Mouse (Mus musculus) MEL (cell line): ENCODE results near the gene Naa38. TPM values are rescaled to one million over a fixed set of nuclear protein-coding genes. Genes with fewer than 3 reads are reported as not detected.

Source experiments
- DNase-seq: peaks from one replicate; pipeline ENCODE4 v3.0.0; 2011; ENCODE audit warnings: low read depth, low spot score
- H3K27ac ChIP-seq: 2 replicates; pipeline ENCODE4 v1.5.1; 2012; ENCODE audit warnings: low read depth, mild to moderate bottlenecking, control low read depth, low read length, moderate library complexity; ENCODE audit not compliant: control insufficient read depth
- H3K27me3 ChIP-seq, 2 experiments: fragments of 150-350 bp in 1 of 2; sonication (generic) in 1 of 2; 2 replicates each; pipeline ENCODE4 v1.6.1; 2012; ENCODE audit warnings: low read length in 2 of 2, mild to moderate bottlenecking in 2 of 2, improper control_type of control experiment in 1 of 2, moderate library complexity in 1 of 2; ENCODE audit not compliant: insufficient read depth in 2 of 2, control insufficient read depth in 1 of 2
- H3K36me3 ChIP-seq, 2 experiments: 2 replicates each; pipeline ENCODE4 v1.6.1; 2012 to 2014; ENCODE audit warnings: low read length in 2 of 2, improper control_type of control experiment in 1 of 2, inconsistent platforms in 1 of 2, mild to moderate bottlenecking in 1 of 2; ENCODE audit not compliant: insufficient read depth in 2 of 2, control insufficient read depth in 1 of 2
- H3K4me1 ChIP-seq, 2 experiments: fragments of 150-350 bp in 1 of 2; sonication (generic) in 1 of 2; 2 replicates each; pipeline ENCODE4 v1.6.1; 2012; ENCODE audit warnings: low read length in 2 of 2, improper control_type of control experiment in 1 of 2, mild to moderate bottlenecking in 1 of 2; ENCODE audit not compliant: insufficient read depth in 2 of 2, control insufficient read depth in 1 of 2
- H3K4me3 ChIP-seq, 2 experiments: fragments of 150-350 bp in 1 of 2; sonication (generic) in 1 of 2; 2 replicates each; pipeline ENCODE4 v1.5.1; 2012; ENCODE audit warnings: low read depth in 2 of 2, low read length in 2 of 2, mild to moderate bottlenecking in 2 of 2, moderate library complexity in 2 of 2, control low read depth in 1 of 2, improper control_type of control experiment in 1 of 2; ENCODE audit not compliant: control insufficient read depth in 1 of 2, insufficient read depth in 1 of 2
- H3K79me2 ChIP-seq: 2 replicates; pipeline ENCODE4 v1.6.1; 2012; ENCODE audit warnings: mild to moderate bottlenecking, low read length, moderate library complexity; ENCODE audit not compliant: control insufficient read depth, poor library complexity, insufficient read depth
- H3K9ac ChIP-seq: 2 replicates; pipeline ENCODE4 v1.6.1; 2012; ENCODE audit warnings: low read depth, mild to moderate bottlenecking, control low read depth, low read length, moderate library complexity; ENCODE audit not compliant: control insufficient read depth, poor library complexity, severe bottlenecking
- H3K9me3 ChIP-seq: fragments of 150-350 bp; sonication (generic); replicated peaks from 2 replicates; pipeline ENCODE4 v1.6.1; 2012; ENCODE audit warnings: mild to moderate bottlenecking, low read length, improper control_type of control experiment, moderate library complexity; ENCODE audit not compliant: insufficient read depth
- BHLHE40 ChIP-seq: IDR thresholded peaks from 2 replicates; pipeline ENCODE4 v1.6.1; 2012; ENCODE audit warnings: low read depth, mild to moderate bottlenecking, inconsistent platforms, low read length, improper control_type of control experiment, borderline replicate concordance
- E2F4 ChIP-seq: IDR thresholded peaks from 2 replicates; pipeline ENCODE4 v1.6.1; 2011; ENCODE audit warnings: low read depth, low read length, improper control_type of control experiment, borderline replicate concordance
- EP300 ChIP-seq, 2 experiments: IDR thresholded peaks; 2 replicates each; pipeline ENCODE4 v1.6.1; 2011; ENCODE audit warnings: improper control_type of control experiment in 2 of 2, low read length in 2 of 2, low read depth in 1 of 2, mild to moderate bottlenecking in 1 of 2
- GABPA ChIP-seq: IDR thresholded peaks from 2 replicates; pipeline ENCODE4 v1.6.1; 2012; ENCODE audit warnings: low read depth, mild to moderate bottlenecking, inconsistent platforms, low read length, improper control_type of control experiment, moderate library complexity
- GATA1 ChIP-seq: IDR thresholded peaks from 2 replicates; pipeline ENCODE4 v1.6.1; 2011; ENCODE audit warnings: low read depth, low read length, improper control_type of control experiment
- JUND ChIP-seq: IDR thresholded peaks from 2 replicates; pipeline ENCODE4 v1.6.1; 2011; ENCODE audit warnings: low read depth, mild to moderate bottlenecking, improper control_type of control experiment, low read length
- KAT2A ChIP-seq: conservative IDR thresholded peaks from 2 replicates; pipeline ENCODE4 v1.6.1; 2012; ENCODE audit warnings: low read depth, low read length, improper control_type of control experiment, inconsistent platforms
- MAFK ChIP-seq: IDR thresholded peaks from 2 replicates; pipeline ENCODE4 v1.6.1; 2011; ENCODE audit warnings: low read depth, mild to moderate bottlenecking, low read length, improper control_type of control experiment, borderline replicate concordance
- MAZ ChIP-seq: IDR thresholded peaks from 2 replicates; pipeline ENCODE4 v1.6.1; 2012; ENCODE audit warnings: low read depth, mild to moderate bottlenecking, inconsistent platforms, low read length, improper control_type of control experiment
- MEF2A ChIP-seq: IDR thresholded peaks from 2 replicates; pipeline ENCODE4 v1.6.1; 2014; ENCODE audit warnings: low read depth, mild to moderate bottlenecking, inconsistent platforms, low read length, improper control_type of control experiment; ENCODE audit not compliant: poor library complexity, insufficient replicate concordance, severe bottlenecking; ENCODE audit errors: extremely low read depth
- MYB ChIP-seq: IDR thresholded peaks from 2 replicates; pipeline ENCODE4 v1.6.1; 2011; ENCODE audit warnings: mild to moderate bottlenecking, low read depth, low read length, improper control_type of control experiment
- NELFE ChIP-seq: IDR thresholded peaks from 2 replicates; pipeline ENCODE4 v1.6.1; 2011; ENCODE audit warnings: low read depth, low read length, improper control_type of control experiment
- NRF1 ChIP-seq: IDR thresholded peaks from 2 replicates; pipeline ENCODE4 v1.6.1; 2014; ENCODE audit warnings: low read depth, mild to moderate bottlenecking, inconsistent platforms, low read length, improper control_type of control experiment, moderate library complexity; ENCODE audit not compliant: poor library complexity, insufficient read depth, severe bottlenecking
- POLR2A ChIP-seq, 2 experiments: IDR thresholded peaks; 2 replicates each; pipeline ENCODE4 v1.6.1; 2011 to 2012; ENCODE audit warnings: low read length in 2 of 2, mild to moderate bottlenecking in 2 of 2, control low read depth in 1 of 2, improper control_type of control experiment in 1 of 2, low read depth in 1 of 2, moderate library complexity in 1 of 2; ENCODE audit not compliant: control insufficient read depth in 1 of 2, insufficient read depth in 1 of 2, poor library complexity in 1 of 2
- POLR2AphosphoS2 ChIP-seq: IDR thresholded peaks from 2 replicates; pipeline ENCODE4 v1.6.1; 2011; ENCODE audit warnings: low read length, improper control_type of control experiment
- RCOR1 ChIP-seq: IDR thresholded peaks from 2 replicates; pipeline ENCODE4 v1.6.1; 2012; ENCODE audit warnings: low read depth, mild to moderate bottlenecking, inconsistent platforms, low read length, improper control_type of control experiment
- SIN3A ChIP-seq: IDR thresholded peaks from 2 replicates; pipeline ENCODE4 v1.6.1; 2012; ENCODE audit warnings: low read length, improper control_type of control experiment, inconsistent platforms
- SMC3 ChIP-seq: IDR thresholded peaks from 2 replicates; pipeline ENCODE4 v1.6.1; 2011; ENCODE audit warnings: low read depth, low read length, improper control_type of control experiment
- TAL1 ChIP-seq: IDR thresholded peaks from 2 replicates; pipeline ENCODE4 v1.6.1; 2012; ENCODE audit warnings: mild to moderate bottlenecking, inconsistent platforms, low read length, moderate library complexity, mixed read lengths
- TBP ChIP-seq: IDR thresholded peaks from 2 replicates; pipeline ENCODE4 v1.8.0; 2011; ENCODE audit warnings: low read depth, low read length, improper control_type of control experiment
- TCF12 ChIP-seq: IDR thresholded peaks from 2 replicates; pipeline ENCODE4 v1.6.1; 2014; ENCODE audit warnings: low read depth, mild to moderate bottlenecking, inconsistent platforms, low read length, improper control_type of control experiment, moderate library complexity
- USF1 ChIP-seq: IDR thresholded peaks from 2 replicates; pipeline ENCODE4 v1.6.1; 2014; ENCODE audit warnings: low read depth, mild to moderate bottlenecking, inconsistent platforms, low read length, improper control_type of control experiment, moderate library complexity
- ZC3H11A ChIP-seq: IDR thresholded peaks from 2 replicates; pipeline ENCODE4 v1.6.1; 2012; ENCODE audit warnings: low read depth, mild to moderate bottlenecking, inconsistent platforms, low read length, improper control_type of control experiment
- ZKSCAN1 ChIP-seq: IDR thresholded peaks from 2 replicates; pipeline ENCODE4 v1.6.1; 2012; ENCODE audit warnings: low read depth, mild to moderate bottlenecking, inconsistent platforms, low read length, improper control_type of control experiment, moderate library complexity
- ZMIZ1 ChIP-seq: IDR thresholded peaks from 2 replicates; pipeline ENCODE4 v1.6.1; 2012; ENCODE audit warnings: low read depth, mild to moderate bottlenecking, inconsistent platforms, low read length, improper control_type of control experiment, moderate library complexity
- ZNF384 ChIP-seq: IDR thresholded peaks from 2 replicates; pipeline ENCODE4 v1.6.1; 2012; ENCODE audit warnings: low read depth, mild to moderate bottlenecking, inconsistent platforms, low read length, improper control_type of control experiment
- polyA plus RNA-seq, 2 experiments: library from polyadenylated mRNA; stranded (reverse) in 1 of 2; unstranded in 1 of 2; fragments of >175 nt in 1 of 2; fragments of >200 nt in 1 of 2; gene quantifications; 2 replicates each; pipeline versions ENCODE4 v1.2.1 to v1.2.4; 2012; ENCODE audit warnings: low replicate concordance in 2 of 2, low read depth in 1 of 2; ENCODE audit not compliant: insufficient read length in 2 of 2, insufficient read depth in 1 of 2, missing spikeins in 1 of 2
- total RNA-seq: library from RNA; depleted of rRNA; stranded (reverse); fragments of 300-350 nt; gene quantifications from 2 replicates; pipeline ENCODE4 v1.2.3, GENCODE M21; 2012

The Naa38 gene
- total and polyA plus RNA-seq, 3 experiments: 173 to 190 TPM; not detected in 1

- Histone ChIP-seq H3K27ac (no peak overlapping the region), H3K9me3 (no peaks in the 10 kb centered on the region), H3K4me1 (peaks cover 3 to 21% of the 10 kb centered on the region in 2 experiments), H3K9ac (no peak overlapping the region), H3K79me2 (no peaks in the 10 kb centered on the region), H3K27me3 (peaks cover 0 to 1% of the 10 kb centered on the region in 2 experiments; a peak in 1 of 4 replicates), H3K4me3 (no peak overlapping the region), H3K36me3 (peaks cover 0 to 9% of the 10 kb centered on the region in 2 experiments; a peak in 2 of 4 replicates)
- no peak for TF ChIP-seq TCF12
- no peak for TF ChIP-seq ZNF384
- no peak for TF ChIP-seq MAZ
- TF ChIP-seq ZC3H11A: no peak
- DNase-seq: no peak
Observed at GRCm38 (mm10) chr11:69423885-69424284, 28.6 kb downstream of the Naa38 start.

- H3K9ac ChIP-seq: no peak overlapping the region
- no peaks in the 10 kb centered on the region for H3K79me2 ChIP-seq
- DNase-seq: no peak
- no peak overlapping the region for H3K4me3 ChIP-seq
- TF ChIP-seq MAFK (no peak), GABPA (no peak), GATA1 (peak; percentile 68), ZKSCAN1 (no peak), MYB (no peak), RCOR1 (peak; percentile 17; the same call in 1 of the 2 replicates), KAT2A (no peak), EP300 (IDR thresholded peaks at IDR 0.05; ENCODE audit: low read depth in 1 of 2, low read length in 2 of 2) (no peak), ZMIZ1 (no peak), BHLHE40 (peak; percentile 42; the same call in 1 of the 2 replicates), ZNF384 (no peak), SMC3 (no peak)
- TF ChIP-seq, all 39 proteins: peak for 3
- H3K27me3 ChIP-seq: peaks cover 0 to 1% of the 10 kb centered on the region in 2 experiments; a peak in 1 of 4 replicates
- H3K27ac ChIP-seq: no peak overlapping the region
- H3K9me3 ChIP-seq: no peaks in the 10 kb centered on the region
- peaks cover 3 to 14% of the 10 kb centered on the region in 2 experiments for H3K4me1 ChIP-seq
- H3K36me3 ChIP-seq: peaks cover 0 to 4% of the 10 kb centered on the region in 2 experiments; a peak in 2 of 4 replicates
Observed at GRCm38 (mm10) chr11:69426246-69426645, 31.0 kb downstream of the Naa38 start.

GRCm38 (mm10) chr11:69428751-69429150 is 33.5 kb downstream of the Naa38 start:
- Histone ChIP-seq H3K9me3 (no peaks in the 10 kb centered on the region), H3K4me3 (no peak overlapping the region), H3K27ac (no peak overlapping the region), H3K27me3 (no peaks in the 10 kb centered on the region), H3K9ac (no peak overlapping the region), H3K4me1 (peaks cover 3 to 14% of the 10 kb centered on the region in 2 experiments), H3K36me3 (peaks cover 0 to 4% of the 10 kb centered on the region in 2 experiments; a peak in 2 of 4 replicates), H3K79me2 (no peaks in the 10 kb centered on the region)
- DNase-seq: peak; percentile 82
- no peak for TF ChIP-seq E2F4
- no peak for TF ChIP-seq SIN3A
- TF ChIP-seq NELFE: no peak
- TF ChIP-seq MAZ: no peak
- TF ChIP-seq BHLHE40: no peak
- no peak for TF ChIP-seq EP300 (IDR thresholded peaks at IDR 0.05; ENCODE audit: low read depth in 1 of 2, low read length in 2 of 2)
- no peak for TF ChIP-seq NRF1
- TF ChIP-seq TAL1: no peak
- TF ChIP-seq TBP: no peak
- no peak for TF ChIP-seq MEF2A
- no peak for TF ChIP-seq USF1
- TF ChIP-seq POLR2AphosphoS2: no peak
- no peak for TF ChIP-seq SMC3
- no peak for TF ChIP-seq JUND
- TF ChIP-seq ZNF384: no peak
- TF ChIP-seq POLR2A (IDR thresholded peaks at IDR 0.05; ENCODE audit: control insufficient read depth in 1 of 2, insufficient read depth in 1 of 2, low read depth in 1 of 2, low read length in 2 of 2, poor library complexity in 1 of 2): no peak
